Mouse (Mus musculus) cerebellum, adult (tissue): ENCODE measurements around the gene Gm10053.

Source experiments
- ATAC-seq: cut with Nextera tagmentation; 2 replicates; pipeline ENCODE4 v1.9.2; 2017; ENCODE audit warnings: mild to moderate bottlenecking, moderate library complexity, mixed read lengths; ENCODE audit not compliant: insufficient number of reproducible peaks, low FRiP score, low TSS enrichment

Gene Gm10053

GRCm38 (mm10) chr19:24875129-24875870, at the start of gene Gm10053:
Gm10053 (plus strand) TSS chr19:24875686.
- ATAC-seq: peak; percentile 78

GRCm38 (mm10) chr19:24842080-24842479, 33.4 kb upstream of the Gm10053 start:
- no peak for ATAC-seq

GRCm38 (mm10) chr19:24845007-24845546, 30.4 kb upstream of the Gm10053 start:
- ATAC-seq: no peak

DNA sequence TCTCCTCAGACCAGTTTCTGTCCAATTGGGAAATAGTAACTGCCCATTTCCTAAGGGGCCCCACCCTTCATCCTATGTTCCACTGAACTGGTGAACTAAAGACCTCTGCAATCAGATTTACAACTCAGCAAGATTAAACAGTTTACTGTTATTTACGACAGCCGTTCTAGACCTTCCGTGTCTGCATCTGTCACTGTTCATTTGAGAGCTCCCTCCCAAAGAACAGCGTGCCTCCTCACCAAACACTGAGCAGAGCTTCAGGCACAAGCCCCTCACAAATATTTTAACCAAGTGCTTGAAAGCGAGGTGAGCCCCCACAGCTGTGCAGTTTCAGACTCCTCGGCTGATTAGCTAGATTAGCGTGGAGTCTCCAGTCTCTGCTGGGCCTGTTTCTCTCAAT, 27.1 kb upstream of the Gm10053 start:
- no peak for ATAC-seq

DNA sequence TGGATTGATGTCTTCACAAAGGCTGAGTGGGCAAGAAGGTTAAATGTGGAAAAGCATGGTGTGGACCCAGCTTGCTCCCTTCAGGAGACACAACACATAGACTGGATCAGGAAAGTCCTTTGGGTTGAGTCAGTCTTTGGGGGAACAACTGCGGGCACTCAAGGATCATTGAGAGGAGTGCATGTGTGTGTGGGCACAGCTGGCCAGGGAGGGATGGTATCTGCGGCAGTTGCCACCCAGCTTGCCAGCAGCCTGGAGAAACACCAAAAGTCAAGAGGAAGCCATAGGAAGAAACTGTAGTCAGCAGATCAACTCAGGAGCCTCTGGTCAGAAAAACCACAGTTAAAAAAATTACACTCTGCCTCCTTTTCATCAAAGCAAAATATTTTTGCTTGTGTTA, 26.6 kb upstream of the Gm10053 start:
- no peak for ATAC-seq

- ATAC-seq: no peak
Measured at GRCm38 (mm10) chr19:24851456-24852315, 23.8 kb upstream of the Gm10053 start.

DNA sequence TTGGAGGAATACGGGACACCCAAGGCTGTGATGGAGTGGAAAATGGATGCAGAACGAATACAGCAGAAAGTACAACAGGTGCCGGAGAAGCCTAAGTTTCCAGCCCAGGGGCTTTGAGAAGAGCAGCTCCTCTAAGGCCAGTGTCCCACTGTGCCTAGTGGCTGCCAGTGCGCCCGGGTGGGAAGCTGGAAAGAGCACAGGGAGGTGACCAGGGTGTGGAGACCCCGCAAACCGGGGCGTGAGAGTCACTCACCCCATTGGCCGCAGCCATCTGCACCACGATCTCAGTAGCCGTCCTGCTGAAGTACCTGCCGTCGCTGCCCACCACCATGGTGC, 14.2 kb upstream of the Gm10053 start:
- ATAC-seq: no peak

DNA sequence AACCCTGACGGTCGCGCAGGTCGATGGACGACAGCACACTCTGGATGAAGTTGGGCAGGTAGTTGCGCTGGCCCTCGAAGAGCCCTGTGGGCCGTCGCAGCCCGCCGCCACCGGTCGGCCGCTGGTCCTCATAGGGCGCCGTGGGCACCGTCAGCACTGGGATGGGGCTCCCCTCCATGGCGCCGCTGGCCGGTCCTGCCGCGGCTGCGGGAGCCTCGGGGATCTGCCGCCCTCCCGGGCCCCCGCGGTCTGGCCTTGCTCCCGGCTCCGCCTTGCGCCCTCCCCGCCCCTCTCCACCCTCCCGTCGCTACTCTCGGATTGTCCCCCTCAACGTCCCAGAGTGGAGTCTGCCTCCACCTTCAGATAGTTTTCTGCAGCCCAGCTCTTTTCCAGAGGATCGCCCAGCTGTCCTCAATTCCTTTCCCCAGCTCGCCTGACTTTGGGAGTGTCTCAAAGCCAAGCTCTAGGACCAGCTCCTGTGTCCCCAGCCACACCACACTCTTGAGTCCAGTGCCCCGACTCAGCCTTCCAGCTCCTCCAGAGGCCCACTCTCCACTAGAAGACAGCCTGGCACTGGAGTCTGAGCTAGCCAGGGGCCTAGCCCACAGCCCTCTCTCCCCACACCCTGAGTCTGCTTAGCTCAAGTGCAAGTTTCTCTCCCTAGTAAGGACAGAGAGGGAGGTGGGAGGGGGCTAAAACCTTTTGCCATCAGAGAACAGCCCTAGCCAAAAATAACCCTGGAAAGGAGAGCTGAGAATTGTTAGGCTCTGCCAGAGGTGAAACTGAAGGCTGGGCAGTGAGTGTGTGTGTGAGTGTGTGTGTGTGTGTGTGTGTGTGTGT, 13.7 kb upstream of the Gm10053 start, which contains the start of gene Pgm5:
Gene Pgm5, minus strand, starts transcription at position 244 of the 840 bp plus-strand sequence.
- no peak for ATAC-seq

- no peak for ATAC-seq
Measured at GRCm38 (mm10) chr19:24865436-24865835, 10.1 kb upstream of the Gm10053 start.

- ATAC-seq: no peak
Measured at GRCm38 (mm10) chr19:24871037-24871635, 4.3 kb upstream of the Gm10053 start.

GRCm38 (mm10) chr19:24873873-24874272, 1.6 kb upstream of the Gm10053 start:
- ATAC-seq: no peak

DNA sequence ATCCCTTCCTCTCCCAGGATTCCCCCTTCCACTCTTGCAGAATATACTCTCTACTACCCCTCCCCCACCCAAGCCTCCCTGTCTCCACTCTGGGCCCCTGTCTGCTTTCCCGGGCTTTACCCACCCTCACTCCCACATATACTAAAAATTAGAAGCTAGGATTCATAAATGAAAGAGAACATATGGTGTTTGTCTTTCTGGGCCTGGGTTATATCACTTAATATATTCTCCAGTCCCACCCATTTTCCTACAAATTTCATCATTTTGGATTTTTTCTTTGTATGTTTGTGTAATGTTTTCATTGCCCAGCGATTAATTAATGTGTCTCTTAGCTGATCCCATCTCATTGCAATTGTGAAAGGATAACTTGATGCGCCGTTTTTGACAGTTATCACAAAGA, 5.8 kb downstream of the Gm10053 start:
- no peak for ATAC-seq

DNA sequence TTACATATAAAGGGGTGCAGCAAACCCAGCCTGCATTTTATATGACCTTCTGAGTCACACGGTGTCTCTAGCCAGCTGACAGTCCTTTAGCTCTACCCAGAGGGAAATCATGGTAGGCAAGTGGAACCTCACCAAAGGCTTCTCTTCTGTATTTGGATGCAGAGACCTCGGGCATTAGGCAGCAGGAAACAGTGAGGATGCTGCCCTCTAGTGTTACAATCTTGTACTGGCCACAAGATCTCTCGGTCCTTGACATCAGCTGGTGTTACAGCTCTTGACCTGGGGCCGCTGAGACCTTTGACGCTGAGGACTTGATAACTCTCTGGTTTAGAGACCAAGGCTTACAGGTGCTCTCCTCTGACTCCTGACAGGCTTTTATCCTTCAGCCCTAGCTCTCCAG, 10.0 kb downstream of the Gm10053 start:
- ATAC-seq: peak; percentile 68

DNA sequence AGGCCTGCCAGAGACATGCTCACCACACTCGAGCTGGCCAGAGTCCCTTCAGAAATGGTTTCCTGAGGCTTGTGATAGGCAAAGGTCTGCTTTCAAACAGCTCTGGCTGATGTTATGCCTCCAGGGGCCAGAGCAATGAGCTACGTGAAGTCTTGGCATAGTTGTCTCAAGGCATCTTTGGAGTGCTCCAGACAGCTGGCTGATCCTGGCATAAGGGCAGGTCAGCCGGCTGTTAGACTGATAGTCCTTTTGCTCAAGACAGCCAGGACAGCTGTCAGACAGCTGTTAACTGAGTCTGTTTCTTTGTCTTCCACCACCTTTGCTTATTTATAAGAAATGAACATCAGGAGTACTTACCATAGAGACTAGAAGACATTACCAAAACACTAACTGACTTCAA, 11.4 kb downstream of the Gm10053 start:
- ATAC-seq: no peak

- ATAC-seq: no peak
Measured at GRCm38 (mm10) chr19:24896536-24896935, 21.1 kb downstream of the Gm10053 start.

- no peak for ATAC-seq
Measured at GRCm38 (mm10) chr19:24897006-24897895, 21.8 kb downstream of the Gm10053 start.

DNA sequence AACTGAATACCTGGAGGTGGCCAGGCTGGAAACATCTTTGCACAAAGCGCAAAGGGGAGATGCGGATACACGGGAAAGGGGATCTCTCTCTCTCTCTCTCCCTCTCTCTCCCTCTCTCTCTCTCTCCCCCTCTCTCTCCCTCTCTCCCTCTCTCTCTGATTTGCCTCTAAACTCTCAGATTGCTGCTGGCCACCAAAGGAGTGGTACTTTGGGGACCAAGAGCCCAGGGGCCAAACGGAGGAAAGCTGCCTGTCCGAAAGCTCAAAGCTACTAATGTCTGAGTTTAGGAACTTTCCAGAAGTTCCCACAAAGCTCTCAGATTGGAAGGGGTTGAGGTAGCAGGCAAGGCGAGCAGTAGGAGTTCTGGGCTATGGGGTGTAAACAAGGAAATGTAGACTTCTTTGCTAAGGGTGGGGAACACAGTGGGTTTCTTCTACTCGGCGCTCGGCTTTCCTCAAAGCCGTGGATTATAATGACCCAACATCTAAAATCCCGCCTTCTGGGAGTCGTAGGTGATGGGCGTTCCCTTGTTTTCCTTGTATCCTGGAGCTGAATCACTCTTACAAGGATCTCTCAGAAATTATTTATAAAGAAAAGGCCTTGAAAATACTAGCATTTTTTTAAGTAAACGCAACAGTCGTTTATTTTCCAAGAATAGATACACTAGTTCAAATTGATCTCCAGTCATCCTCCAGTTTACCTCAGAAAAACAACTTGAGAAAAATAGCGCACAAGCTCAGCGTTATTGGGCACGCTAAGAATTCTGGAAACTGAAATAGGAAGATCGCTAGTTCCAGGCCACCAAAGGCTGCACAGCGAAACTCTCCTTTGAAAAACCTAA, 22.6 kb downstream of the Gm10053 start:
- ATAC-seq: no peak
